Mouse (Mus musculus): ENCODE measurements around the gene Psmf1.

DNA sequence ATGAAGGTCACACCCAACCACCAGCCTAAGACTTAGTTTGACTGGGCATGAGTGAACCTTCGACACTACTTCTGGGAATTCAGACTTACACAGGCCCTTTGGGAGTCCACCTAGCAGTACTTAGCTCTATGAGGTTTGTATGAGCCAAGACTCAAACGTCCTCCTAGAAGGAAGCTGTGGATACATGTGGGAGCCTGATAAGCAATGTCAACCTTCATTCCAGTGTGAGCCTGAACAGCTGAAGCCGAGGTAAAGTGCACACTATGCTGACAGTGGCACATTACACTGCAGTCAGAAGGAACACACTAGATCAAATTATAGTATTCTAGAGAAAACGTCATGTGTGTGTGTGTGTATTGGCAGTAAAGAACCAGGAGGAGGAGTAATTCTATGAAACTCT is 5.5 kb downstream of the Psmf1 start:
- TF ChIP-seq CTCF (IDR thresholded peaks at IDR 0.05; ENCODE audit: low read depth) (no peak), EP300 (IDR thresholded peaks at IDR 0.05; ENCODE audit: low read depth) (no peak)
